Mouse (Mus musculus): Measurements from ENCODE around the gene Hamp.

GRCm38 (mm10) chr7:30945876-30946275 is 2.0 kb upstream of the Hamp start:
- no peak for TF ChIP-seq POLR2A (IDR thresholded peaks at IDR 0.05; ENCODE audit: insufficient read depth, low read length)
- no peak for TF ChIP-seq CTCF (IDR thresholded peaks at IDR 0.05; ENCODE audit: low read depth, low read length)
- TF ChIP-seq EP300 (IDR thresholded peaks at IDR 0.05; ENCODE audit: insufficient read depth, low read depth, low read length): no peak
